Mouse (Mus musculus): ENCODE results near the gene Rptn.
"Not testable (repeated sequence)": the region's sequence is repeated elsewhere in the genome, so short reads cannot be mapped to it uniquely, and the experiment has no call there.

Gene Rptn

DNA sequence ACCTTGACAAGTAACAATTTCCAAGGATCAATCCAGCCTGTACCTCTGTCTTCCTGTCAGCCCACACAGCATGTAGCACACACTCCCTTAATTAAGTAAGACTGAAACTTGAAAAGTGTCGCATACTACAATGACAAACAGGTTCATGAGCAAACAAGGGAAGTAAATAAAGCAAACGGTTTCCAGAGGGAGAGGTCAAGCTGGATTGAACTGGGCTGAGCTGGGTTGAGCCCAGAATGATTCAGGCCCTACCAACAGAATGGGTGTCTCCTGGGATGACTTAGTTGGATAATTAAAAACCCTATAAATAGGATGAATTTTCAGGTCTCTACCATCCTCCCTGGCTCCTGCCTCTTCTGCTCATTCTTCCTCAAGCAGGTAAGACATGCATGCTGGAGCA lies at the start of gene Rptn:
Gene Rptn, plus strand, starts transcription at position 334 of the 400 bp plus-strand sequence.
- no peak for DNase-seq

DNA sequence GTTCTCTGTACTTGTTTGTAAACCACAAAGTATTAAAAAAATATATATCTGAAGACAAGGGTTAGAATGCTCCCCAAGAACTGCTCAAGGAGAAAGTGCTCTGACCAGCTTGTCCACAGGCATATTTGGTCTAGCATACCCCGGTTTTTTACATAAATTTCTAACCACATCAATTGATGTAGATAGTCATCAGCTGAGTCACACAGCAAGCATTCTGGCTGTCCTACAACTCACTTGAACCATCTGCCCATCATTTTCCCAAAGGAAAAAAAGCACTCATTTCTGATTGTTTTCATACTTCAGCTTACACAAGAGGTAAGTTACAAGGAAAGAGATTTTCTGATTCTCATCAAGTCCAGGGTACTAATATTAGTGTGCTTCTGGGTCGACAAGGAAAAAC lies 46.6 kb upstream of the Rptn start:
- DNase-seq, result no peak

DNA sequence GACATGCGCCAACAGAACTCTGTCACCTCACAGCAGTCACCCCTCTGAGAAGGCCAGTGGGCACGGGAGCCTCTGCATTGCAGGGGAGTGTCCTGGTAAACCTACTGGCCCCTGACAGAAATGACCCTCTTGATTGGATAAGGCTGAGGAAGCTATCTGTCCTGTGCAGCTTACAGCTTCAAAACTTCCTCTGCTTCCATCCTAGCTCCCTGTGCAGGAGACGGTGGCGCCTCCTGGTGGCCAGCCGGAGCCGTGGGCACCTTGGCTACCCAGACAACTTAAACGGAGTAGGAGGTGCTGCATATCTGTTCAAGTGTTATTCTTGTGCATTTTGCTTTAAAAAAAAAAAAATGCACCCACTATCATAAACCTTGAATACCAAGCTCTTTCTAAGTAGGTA lies 33.5 kb upstream of the Rptn start:
- DNase-seq, result peak; percentile 21 to 48

DNA sequence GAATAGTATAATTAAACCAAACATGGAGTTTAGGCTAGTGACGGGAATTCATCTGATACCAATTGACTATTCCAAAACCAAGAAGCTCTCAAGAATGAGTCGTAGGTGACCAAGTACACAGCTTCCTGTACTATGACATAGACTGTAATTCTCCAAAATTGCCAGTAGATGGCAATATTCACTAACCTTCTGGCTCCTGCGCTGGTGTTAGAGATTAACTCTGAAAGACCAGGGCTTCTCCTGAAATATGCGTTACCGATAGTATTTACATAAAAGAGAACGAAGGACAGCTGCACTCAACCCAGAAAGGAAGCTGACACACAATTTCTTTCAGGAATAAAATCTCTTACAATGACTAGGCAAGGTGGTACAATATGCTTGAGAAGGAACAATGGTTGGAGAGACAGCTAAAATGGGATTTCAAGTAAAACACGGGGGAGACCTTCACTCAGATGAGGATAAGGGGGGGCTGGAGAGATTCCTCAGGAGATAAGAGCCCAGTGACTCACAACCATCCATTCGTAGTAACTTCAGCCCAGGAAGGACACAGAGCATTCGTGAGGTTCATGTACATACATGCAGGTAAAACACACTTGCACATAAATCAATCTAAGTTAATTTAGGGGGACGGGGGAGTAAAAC lies 31.4 kb upstream of the Rptn start:
- DNase-seq, result peak in 1 of 2 experiments; percentile 46

DNA sequence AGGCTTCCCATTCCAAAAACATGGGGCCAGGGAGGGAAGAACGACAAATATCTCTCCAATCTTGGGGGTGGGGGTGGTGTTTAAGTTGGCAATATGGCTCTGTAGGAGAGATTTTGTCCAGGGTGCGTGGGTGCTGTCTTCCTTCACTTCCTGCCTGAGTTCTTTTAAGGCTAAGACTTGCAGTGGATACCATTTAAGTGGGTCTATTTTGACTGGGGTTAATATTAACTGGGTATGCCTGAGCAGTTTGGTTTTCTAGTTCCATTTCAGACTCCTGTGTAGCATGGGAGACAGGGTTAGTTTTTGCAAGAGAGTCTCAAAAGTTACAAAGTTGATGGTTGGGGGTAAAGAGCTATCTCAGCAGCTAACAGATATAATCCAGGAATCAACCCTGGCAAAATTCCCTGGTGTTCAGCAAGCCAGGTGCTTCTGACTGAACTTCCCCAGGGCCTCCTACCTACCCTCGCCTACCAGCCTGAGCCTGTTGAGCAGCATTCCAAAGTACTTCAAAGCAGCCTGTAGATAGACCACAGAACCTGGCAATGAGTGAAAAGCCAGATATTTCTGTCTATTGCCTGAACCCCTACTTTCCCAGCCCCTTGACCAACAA lies 26.4 kb upstream of the Rptn start:
- DNase-seq, result peak; percentile 51 to 63

DNA sequence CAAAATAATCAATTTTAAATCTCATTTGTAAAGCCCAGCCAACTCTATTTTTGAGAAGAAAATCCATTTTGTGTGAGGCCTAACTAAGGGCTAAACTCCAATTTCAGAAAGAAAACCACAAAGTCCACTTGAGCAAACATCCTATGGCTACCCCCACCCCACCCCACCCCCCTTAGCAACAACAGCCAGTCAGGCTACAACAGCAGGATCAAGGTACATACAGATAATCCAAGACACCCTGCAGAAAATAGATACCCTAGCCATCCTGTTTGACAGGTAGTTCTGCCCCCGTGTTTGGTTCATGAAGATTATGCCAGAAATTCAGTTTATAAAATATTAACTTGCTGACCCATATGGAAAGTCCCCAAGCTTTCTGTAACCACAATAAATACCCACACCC lies 25.3 kb upstream of the Rptn start:
- DNase-seq, result no peak

DNA sequence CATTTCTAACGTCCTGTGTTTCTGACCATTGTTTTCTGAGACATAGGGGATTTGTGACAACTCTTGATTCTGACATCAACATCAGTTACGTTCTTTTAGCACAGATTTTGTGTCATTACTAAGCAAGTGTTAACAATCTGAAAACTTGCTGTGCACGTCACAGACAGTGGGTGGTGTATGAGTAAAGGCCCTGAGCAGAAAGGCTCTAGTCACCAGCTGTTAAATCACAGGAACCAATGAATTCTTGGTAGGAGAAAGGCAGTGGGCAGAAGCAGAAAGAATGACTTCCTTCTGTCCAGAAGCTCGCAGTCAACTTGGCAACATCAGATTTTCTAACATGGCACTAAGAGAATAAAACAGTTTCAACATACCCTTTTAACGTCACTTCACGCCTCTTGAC lies 20.1 kb upstream of the Rptn start:
- no peak for DNase-seq

DNA sequence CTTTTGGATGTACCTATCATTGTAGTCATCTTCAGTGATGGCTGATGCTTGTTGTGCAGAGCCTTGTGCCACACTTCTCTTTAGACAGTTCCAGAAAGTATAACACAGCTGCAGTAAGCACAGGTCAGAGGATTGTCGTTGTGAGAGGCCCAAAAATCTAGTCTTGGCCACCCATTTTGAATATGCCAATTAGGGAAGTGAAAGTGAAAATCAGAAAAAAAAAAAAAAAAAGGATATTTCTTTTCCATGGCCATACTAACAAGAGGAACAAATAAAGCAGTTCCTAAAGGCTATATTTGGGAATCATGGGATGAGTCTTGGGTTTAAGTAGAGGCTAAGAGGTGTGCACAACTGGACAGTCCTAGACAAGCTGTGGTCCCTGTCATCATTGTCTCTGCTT lies 18.3 kb upstream of the Rptn start:
- DNase-seq, result no peak

DNA sequence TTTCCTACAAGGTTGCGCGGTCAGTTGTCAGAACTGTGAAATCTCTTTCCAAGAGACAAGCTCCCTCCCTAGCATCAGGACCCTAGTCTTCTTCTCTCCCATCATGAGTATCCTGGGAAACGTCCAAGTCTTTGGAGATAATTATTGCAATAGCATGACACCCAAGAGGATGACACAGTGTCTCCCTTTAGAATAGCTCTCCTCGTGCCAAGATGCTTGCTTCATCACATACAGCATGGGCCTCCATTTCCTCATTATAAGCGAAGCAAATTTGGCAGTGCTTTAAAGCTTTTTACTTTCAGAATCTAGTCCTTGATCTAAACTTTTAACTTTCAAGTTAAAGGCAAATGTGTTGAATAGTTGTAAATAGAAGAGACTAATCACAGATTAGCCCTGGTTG lies 17.9 kb upstream of the Rptn start:
- DNase-seq, result no peak

DNA sequence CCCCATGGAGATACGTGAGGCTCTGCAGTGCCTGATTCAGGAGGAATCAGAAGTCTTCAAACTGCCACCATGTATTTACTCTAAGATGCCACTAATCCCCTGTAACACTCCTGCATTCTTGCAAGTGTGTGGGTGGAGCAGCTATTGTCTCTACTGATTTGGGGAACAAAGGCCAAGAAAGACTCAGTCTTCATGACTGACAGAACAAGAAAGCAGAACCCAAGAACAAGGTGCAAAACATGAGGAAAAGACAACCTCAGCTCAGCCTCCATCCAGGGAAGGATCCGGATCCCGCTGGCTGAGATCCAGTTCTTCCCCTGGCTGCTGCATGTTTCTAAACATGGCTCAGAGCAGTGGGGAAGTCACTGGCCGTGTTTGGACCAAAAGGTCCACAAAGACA lies 15.4 kb upstream of the Rptn start:
- no peak for DNase-seq

DNA sequence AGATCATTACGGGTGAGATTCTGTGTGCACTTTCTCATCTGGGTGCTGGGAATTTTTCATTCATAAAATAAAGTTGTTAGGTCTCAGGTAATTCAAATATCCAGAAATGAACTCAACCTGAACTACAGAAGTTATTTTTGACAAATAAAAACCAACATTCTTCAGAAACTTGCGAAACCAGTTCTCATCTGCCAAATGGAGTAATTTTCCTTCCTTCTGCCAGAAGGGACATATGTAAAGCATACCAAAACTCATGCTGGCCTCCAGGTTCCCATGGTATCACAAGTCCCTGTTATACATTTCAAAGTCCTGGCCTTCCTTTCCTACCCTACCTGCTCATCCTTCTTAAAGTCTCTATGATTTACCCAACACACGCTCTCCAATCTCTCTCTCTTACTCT lies 10.4 kb downstream of the Rptn start:
- no peak for DNase-seq

DNA sequence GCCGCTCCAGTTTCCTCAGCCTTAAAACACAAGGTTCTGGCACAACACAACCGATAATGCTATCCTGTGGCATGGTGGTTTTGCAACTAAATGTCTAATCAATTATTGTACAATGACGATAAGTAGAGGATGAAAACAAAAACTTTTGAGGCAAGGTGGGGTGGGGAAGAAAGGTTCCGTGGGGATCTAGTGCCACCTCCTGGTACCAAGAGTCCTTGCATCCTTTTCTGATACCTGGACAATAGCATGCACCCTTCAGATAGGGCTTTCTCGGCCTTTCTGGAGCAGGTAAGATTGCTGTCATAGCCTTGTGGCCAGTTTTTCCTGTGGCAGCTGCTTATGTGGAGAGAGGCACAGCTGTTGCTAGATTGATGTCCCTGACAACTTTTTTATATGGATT lies 13.5 kb downstream of the Rptn start:
- DNase-seq, result peak; percentile 22 to 43

DNA sequence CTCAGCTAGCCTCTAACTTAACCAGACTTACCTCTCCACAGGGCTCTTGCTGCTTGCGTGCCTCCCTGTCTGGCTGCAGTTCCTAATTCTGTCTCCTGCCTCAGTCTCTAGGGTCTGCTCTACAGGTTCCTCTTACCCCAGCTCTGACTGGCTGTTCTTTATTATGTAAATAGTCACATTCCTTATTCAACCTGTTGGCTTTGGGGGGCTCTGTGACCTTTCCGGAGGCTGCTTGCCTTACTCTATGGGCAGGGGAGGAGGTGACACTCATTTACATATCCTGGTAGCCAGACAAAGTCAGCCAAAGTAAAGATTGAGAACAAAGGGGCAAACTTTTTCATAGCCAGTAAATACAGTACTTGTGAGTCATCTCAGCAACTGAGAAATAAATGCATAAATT lies 18.4 kb downstream of the Rptn start:
- no peak for DNase-seq

DNA sequence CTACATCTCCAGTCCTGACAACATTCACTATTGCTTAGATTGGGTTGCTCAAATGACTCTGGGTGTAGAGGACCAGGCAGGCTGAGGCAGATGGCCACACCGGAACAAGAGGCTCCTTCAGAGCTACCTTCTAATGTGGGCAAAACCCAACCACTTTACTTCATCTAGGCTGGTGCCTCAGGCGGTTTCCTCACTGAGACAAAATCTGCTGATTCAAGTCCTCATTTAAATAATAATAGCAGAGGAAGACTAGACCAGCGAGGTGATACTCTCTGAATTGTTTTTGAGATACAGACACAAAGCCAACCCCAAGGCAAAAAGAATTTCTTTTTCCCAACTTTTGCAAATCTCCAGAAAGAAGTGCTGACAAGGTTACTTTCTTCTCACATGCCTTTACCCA lies 38.2 kb downstream of the Rptn start:
- no peak for DNase-seq

DNA sequence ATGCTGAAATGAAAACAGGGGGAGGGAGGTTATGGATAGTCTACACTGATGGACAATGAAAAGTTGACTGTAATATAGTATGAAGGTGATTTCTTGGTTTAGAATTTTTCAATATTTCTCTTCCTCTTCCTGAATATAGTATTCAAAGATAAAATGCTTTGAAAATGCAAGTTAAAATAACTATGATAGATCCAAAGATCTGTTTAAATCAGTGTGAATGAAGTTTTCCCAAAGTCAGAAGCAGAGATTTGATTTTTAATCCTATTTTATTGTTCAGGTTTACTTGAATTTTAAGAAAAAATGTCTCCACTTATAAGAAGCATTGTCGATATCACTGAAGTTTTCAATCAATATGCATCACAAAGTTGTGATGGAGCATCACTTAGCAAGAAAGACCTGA lies 48.5 kb downstream of the Rptn start, which contains the start of gene Tchh:
Gene Tchh, plus strand, starts transcription at position 301 of the 400 bp plus-strand sequence.
- DNase-seq, result no peak

DNA sequence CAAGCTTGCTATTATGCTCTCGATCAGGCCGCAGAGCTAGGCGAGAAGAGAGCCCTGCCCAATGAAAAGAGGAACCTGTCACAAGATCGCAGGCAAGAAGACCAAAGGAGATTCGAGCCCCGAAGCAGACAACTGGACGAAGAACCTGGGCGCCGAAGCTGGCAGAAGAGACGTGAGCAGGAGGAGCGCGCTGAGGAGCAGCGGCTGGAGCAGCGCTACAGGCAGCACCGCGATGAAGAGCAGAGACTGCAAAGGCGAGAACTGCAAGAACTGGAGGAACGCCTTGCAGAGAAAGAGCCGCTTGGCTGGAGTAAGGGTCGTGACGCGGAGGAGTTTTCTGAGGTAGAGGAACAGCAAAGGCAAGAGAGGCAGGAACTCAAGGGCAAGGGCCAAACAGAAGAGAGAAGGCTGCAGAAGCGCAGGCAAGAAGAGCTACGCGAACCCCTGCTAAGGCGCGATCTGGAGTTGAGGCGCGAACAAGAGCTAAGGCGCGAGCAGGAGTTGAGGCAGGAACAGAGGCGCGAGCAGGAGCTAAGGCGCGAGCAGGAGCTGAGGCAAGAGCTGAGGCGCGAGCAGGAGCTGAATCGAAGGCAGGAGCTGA lies 50.1 kb downstream of the Rptn start:
- DNase-seq, result peak in 1 of 2 experiments; percentile 25

DNA sequence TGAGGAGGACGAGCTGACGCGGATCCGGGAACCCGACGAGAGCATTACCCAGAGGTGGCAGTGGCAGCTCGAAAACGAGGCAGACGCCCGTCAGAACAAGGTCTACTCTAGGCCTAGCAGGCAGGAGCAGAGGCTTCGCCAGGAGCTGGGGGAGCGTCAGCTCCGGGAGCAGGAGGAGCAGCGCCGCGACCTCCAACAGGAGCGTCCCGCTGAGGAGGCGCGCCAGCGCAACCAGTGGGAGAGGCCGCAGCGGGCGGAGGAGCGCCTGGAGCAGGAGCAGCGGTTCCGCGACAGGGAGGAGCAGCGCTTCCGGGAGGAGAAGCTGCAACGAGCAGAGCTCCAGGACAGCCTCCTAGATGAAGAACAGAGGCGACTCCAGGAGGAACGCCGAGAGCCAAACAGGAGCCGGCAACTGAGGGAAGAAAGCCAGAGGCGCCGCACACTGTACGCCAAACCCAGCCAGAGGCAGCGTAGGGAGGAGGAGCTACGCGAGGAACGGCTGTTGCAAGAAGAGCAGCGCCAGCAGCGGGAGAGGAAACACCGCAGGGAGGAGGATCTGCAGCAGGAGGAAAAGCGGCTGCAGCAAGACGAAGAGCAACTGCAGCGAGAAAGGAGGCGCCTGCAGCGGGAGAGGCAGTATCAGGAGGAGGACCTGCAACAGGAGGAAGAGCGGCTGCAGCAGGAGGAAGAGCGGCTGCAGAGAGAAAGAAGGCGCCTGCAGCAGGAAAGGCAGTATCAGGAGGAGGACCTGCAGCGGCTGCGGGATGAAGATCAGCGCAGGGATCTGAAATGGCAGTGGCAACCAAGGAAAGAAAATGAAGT lies 51.1 kb downstream of the Rptn start:
- peak; percentile 54 to 73 for DNase-seq

DNA sequence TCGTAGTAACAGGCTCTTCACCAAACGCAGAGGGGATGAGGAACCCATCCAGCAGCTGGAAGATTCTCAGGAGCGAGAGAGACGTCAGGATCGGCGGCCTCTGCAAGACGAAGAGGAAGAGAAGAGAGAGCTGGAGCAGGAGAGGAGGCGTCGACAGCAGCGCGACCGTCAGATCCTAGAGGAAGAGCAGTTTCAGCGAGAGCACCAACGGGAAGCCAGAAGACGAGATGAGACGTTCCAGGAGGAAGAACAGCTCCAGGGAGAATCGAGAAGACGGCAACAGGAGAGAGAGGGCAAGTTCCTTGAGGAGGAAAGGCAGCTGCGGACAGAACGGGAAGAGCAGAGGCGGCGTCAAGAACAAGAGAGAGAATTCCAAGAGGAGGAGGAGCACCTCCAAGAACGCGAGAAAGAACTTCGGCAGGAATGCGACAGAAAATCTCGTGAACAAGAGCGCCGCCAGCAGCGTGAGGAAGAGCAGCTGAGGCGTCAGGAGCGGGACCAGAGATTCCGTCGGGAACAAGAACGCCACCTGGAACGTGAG lies 51.7 kb downstream of the Rptn start:
- DNase-seq, result peak in 1 of 2 experiments; percentile 59

DNA sequence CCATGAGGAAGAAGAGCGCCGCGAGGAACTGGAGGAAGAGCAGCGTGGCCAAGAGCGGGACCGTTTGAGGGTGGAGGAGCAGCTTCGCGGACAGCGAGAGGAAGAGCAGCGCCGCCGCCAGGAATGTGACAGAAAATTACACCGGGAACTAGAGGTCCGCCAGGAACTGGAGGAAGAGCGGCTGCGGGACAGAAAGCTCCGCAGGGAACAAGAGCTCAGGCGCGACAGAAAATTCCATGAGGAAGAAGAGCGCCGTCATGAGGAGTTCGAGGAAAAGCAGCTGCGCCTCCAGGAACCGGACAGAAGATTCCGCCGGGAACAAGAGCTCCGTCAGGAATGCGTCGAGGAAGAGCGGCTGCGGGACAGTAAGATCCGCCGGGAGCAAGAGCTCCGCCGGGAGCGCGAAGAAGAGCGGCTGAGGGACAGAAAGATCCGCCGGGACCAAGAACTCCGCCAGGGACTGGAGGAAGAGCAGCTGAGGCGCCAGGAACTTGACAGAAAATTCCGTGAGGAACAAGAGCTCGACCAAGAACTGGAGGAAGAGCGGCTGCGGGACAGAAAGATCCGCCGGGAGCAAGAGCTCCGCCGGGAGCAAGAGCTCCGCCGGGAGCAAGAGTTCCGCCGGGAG lies 52.7 kb downstream of the Rptn start:
- DNase-seq, result peak in 1 of 2 experiments; percentile 16

DNA sequence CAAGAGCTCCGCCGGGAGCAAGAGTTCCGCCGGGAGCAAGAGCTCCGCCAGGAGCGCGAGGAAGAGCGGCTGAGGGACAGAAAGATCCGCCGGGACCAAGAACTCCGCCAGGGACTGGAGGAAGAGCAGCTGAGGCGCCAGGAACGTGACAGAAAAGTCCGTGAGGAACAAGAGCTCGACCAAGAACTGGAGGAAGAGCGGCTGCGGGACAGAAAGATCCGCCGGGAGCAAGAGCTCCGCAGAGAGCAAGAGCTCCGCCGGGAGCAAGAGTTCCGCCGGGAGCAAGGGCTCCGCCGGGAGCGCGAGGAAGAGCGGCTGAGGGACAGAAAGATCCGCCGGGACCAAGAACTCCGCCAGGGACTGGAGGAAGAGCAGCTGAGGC lies 53.2 kb downstream of the Rptn start:
- DNase-seq, result not testable (repeated sequence)

DNA sequence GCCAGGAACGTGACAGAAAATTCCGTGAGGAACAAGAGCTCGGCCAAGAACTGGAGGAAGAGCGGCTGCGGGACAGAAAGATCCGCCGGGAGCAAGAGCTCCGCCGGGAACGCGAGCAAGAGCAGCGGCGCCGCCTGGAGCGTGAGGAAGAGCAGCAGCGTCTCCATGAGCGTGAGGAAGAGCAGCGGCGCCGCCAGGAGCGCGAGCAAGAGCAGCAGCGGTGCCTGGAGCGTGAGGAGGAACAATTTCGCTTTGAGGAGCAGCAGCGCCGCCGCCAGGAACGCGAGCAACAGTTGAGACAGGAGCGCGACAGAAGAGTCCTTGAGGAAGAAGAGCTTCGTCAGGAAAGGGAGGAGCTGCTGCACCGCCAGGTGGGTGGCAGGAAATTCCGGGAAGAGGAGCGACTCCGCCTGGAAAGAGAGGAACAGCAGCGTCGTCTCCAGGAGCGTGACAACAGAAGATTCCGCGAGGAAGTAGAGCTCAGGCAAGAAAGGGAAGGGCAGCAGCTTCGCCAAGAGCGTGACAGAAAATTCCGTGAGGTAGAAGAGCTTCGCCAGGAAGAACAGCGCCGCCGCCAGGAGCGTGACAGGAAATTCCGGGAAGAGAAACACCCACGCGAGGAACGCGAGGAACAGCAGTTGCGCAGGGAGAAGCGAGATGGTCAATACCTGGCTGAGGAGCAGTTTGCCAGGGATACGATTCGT lies 53.8 kb downstream of the Rptn start:
- DNase-seq, result peak; percentile 72 to 76

All from kidney, adult 8-10 months (tissue).